In genomic region chr4:123422828-123423227, GRCm38 (mm10) we compare ENCODE assay signal across 8 mouse cellular contexts.
DNase-seq lines count a peak whose midpoint lies in the region; ATAC-seq and TF ChIP-seq lines count a peak whose summit lies in the region.

No protein-coding gene starts in this region.

- H3K27me3 ChIP-seq in forebrain, embryonic 14.5 days (replicated peaks; ENCODE audit: control insufficient read depth, insufficient read depth, low read length): no peaks in the 10 kb centered on the region
- H3K27me3 ChIP-seq in midbrain, embryonic 15.5 days (replicated peaks): no peaks in the 10 kb centered on the region

- no peaks in the 10 kb centered on the region for H3K4me1 ChIP-seq in forebrain, embryonic 14.5 days (ENCODE audit: control insufficient read depth, insufficient read depth, low read length)
- no peaks in the 10 kb centered on the region for H3K4me1 ChIP-seq in midbrain, embryonic 15.5 days

- H3K9me3 ChIP-seq in forebrain, embryonic 14.5 days (replicated peaks; ENCODE audit: control insufficient read depth, low read length): no peaks in the 10 kb centered on the region
- no peaks in the 10 kb centered on the region for H3K9me3 ChIP-seq in midbrain, embryonic 15.5 days

- peak overlapping the region; percentile 12 for H3K27ac ChIP-seq in layer of hippocampus, adult 2 months
- no peak overlapping the region for H3K27ac ChIP-seq in forebrain, embryonic 14.5 days (ENCODE audit: low read depth, low read length)
- H3K27ac ChIP-seq in midbrain, embryonic 15.5 days: no peak overlapping the region

- no peak for TF ChIP-seq CTCF in layer of hippocampus, adult 2 months (conservative IDR thresholded peaks at IDR 0.05)

- DNase-seq in layer of hippocampus, adult 2 months (ENCODE audit: low spot score in 2 of 2): peak in 1 of 2 experiments; percentile 43
- no peak for DNase-seq in layer of hippocampus, postnatal 36 days
- DNase-seq in embryo, embryonic 10.5 days (ENCODE audit: low spot score): peak; percentile 22
- peak; percentile 32 to 66 for DNase-seq in kidney, postnatal 25 days
- no peak for DNase-seq in cerebellum, postnatal 14 days
- no peak for DNase-seq in forebrain, embryonic 14.5 days (ENCODE audit: low spot score)

- H3K4me2 ChIP-seq in forebrain, embryonic 14.5 days (ENCODE audit: low read length): no peak overlapping the region
- H3K4me2 ChIP-seq in midbrain, embryonic 15.5 days: no peak overlapping the region

- H3K4me3 ChIP-seq in layer of hippocampus, adult 2 months: no peak overlapping the region
- no peak overlapping the region for H3K4me3 ChIP-seq in forebrain, embryonic 14.5 days (ENCODE audit: low read depth, low read length)
- no peak overlapping the region for H3K4me3 ChIP-seq in midbrain, embryonic 15.5 days

- 0 out of 2 replicates have a peak, but pooled peaks cover 7% of the 10 kb centered on the region for H3K36me3 ChIP-seq in forebrain, embryonic 14.5 days (ENCODE audit: control insufficient read depth, insufficient read depth, low read length)
- no peaks in the 10 kb centered on the region for H3K36me3 ChIP-seq in midbrain, embryonic 15.5 days (replicated peaks)

- peak; percentile 44; the same call in 1 of the 2 replicates for ATAC-seq in monocyte, adult 5-6 weeks (replicated peaks; ENCODE audit: insufficient number of reproducible peaks, low FRiP score, low TSS enrichment, poor library complexity, severe bottlenecking)
- ATAC-seq in forebrain, embryonic 14.5 days: no peak
- ATAC-seq in midbrain, embryonic 15.5 days (replicated peaks): no peak

- no peak overlapping the region for H3K9ac ChIP-seq in forebrain, embryonic 14.5 days (ENCODE audit: low read length)
- no peak overlapping the region for H3K9ac ChIP-seq in midbrain, embryonic 15.5 days

- 84% methylated on average over 6 of the region's 6 CpGs for WGBS in forebrain, embryonic 14.5 days
- WGBS in midbrain, embryonic 15.5 days: 78% methylated on average over 6 of the region's 6 CpGs

Comparison
In these comparisons a context has a peak if more than half of its experiments do, and no peak if none do; other contexts are left out.
1. DNase-seq: peak in embryo, embryonic 10.5 days (single experiment) and kidney, postnatal 25 days (2 of 2); none in layer of hippocampus, postnatal 36 days (0 of 2), cerebellum, postnatal 14 days (0 of 2) and forebrain, embryonic 14.5 days (single experiment).